Mouse (Mus musculus): ENCODE measurements around the gene Tmem120a. TPM values are rescaled to one million over a fixed set of nuclear protein-coding genes. Genes with fewer than 3 reads are reported as not detected.

The Tmem120a gene
- polyA plus RNA-seq, 1 experiment from 2014 or later: 62.5 TPM

GRCm38 (mm10) chr5:135693281-135693853 is 50.9 kb downstream of the Tmem120a start:
- Histone ChIP-seq H3K4me3 (ENCODE audit: low read depth, low read length) (no peak overlapping the region), H3K27me3 (ENCODE audit: control insufficient read depth, insufficient read depth, low read length) (no peaks in the 10 kb centered on the region), H3K9me3 (ENCODE audit: control insufficient read depth, low read length) (no peaks in the 10 kb centered on the region), H3K4me2 (replicated peaks; ENCODE audit: low read depth, low read length) (no peak overlapping the region), H3K9ac (ENCODE audit: low read depth, low read length) (no peak overlapping the region), H3K36me3 (ENCODE audit: control insufficient read depth, insufficient read depth, low read length) (no peaks in the 10 kb centered on the region), H3K4me1 (replicated peaks; ENCODE audit: control insufficient read depth, insufficient read depth, low read length) (no peaks in the 10 kb centered on the region; the same call in 1 of the 2 replicates), H3K27ac (ENCODE audit: low read depth, low read length) (no peak overlapping the region)
- WGBS: 96% methylated on average over 5 of the region's 5 CpGs
- DNase-seq (ENCODE audit: low spot score): no peak
- no peak for ATAC-seq (ENCODE audit: low FRiP score)

GRCm38 (mm10) chr5:135691266-135691665 is 53.0 kb downstream of the Tmem120a start:
- H3K4me1 ChIP-seq (replicated peaks; ENCODE audit: control insufficient read depth, insufficient read depth, low read length): no peaks in the 10 kb centered on the region; the same call in none of the 2 replicates
- no peak overlapping the region for H3K4me2 ChIP-seq (replicated peaks; ENCODE audit: low read depth, low read length)
- ATAC-seq (ENCODE audit: low FRiP score) (no peak), DNase-seq (ENCODE audit: low spot score) (no peak)
- H3K4me3 ChIP-seq (ENCODE audit: low read depth, low read length): no peak overlapping the region
- H3K9ac ChIP-seq (ENCODE audit: low read depth, low read length): no peak overlapping the region
- H3K9me3 ChIP-seq (ENCODE audit: control insufficient read depth, low read length): no peaks in the 10 kb centered on the region
- H3K36me3 ChIP-seq (ENCODE audit: control insufficient read depth, insufficient read depth, low read length): no peaks in the 10 kb centered on the region
- 93% methylated on average over 4 of the region's 4 CpGs for whole genome bisulfite sequencing
- no peaks in the 10 kb centered on the region for H3K27me3 ChIP-seq (ENCODE audit: control insufficient read depth, insufficient read depth, low read length)
- no peak overlapping the region for H3K27ac ChIP-seq (ENCODE audit: low read depth, low read length)

- no peaks in the 10 kb centered on the region for H3K27me3 ChIP-seq (ENCODE audit: control insufficient read depth, insufficient read depth, low read length)
- no peaks in the 10 kb centered on the region for H3K9me3 ChIP-seq (ENCODE audit: control insufficient read depth, low read length)
- 95% methylated on average over 5 of the region's 5 CpGs for WGBS
- peak overlapping the region; percentile 68 for H3K4me2 ChIP-seq (replicated peaks; ENCODE audit: low read depth, low read length)
- ATAC-seq (ENCODE audit: low FRiP score) (no peak), DNase-seq (ENCODE audit: low spot score) (no peak)
- no peak overlapping the region for H3K27ac ChIP-seq (ENCODE audit: low read depth, low read length)
- no peak overlapping the region for H3K9ac ChIP-seq (ENCODE audit: low read depth, low read length)
- peak overlapping the region; percentile 71; the same call in 1 of the 2 replicates for H3K4me3 ChIP-seq (ENCODE audit: low read depth, low read length)
- no peaks in the 10 kb centered on the region; the same call in none of the 2 replicates for H3K4me1 ChIP-seq (replicated peaks; ENCODE audit: control insufficient read depth, insufficient read depth, low read length)
- H3K36me3 ChIP-seq (ENCODE audit: control insufficient read depth, insufficient read depth, low read length): no peaks in the 10 kb centered on the region
These were observed 53.8 kb downstream of the Tmem120a start for GRCm38 (mm10) chr5:135690401-135690800.

Other genes starting within 250 kb of the Tmem120a start
- gene Hip1, start 199.3 kb downstream of the Tmem120a start, polyA plus RNA-seq (2014; fragmentation: Nextera tagmentation; extraction: Ambion mirVana): 37.6 and 50.0 TPM in 2 replicates
- gene Ccl26, start 180.9 kb downstream of the Tmem120a start, polyA plus RNA-seq (2014; fragmentation: Nextera tagmentation; extraction: Ambion mirVana): not detected in 2 replicates
- 2.0 and 2.7 TPM in 2 replicates for gene Ccl24, start 171.4 kb downstream of the Tmem120a start, polyA plus RNA-seq (2014; fragmentation: Nextera tagmentation; extraction: Ambion mirVana)
- 53.4 and 64.3 TPM in 2 replicates for gene Rhbdd2, start 111.8 kb downstream of the Tmem120a start, polyA plus RNA-seq (2014; fragmentation: Nextera tagmentation; extraction: Ambion mirVana)
- gene Por, start 74.4 kb downstream of the Tmem120a start, polyA plus RNA-seq (2014; fragmentation: Nextera tagmentation; extraction: Ambion mirVana): 63.0 and 73.1 TPM in 2 replicates
- gene Styxl1, start 33.9 kb upstream of the Tmem120a start, polyA plus RNA-seq (2014; fragmentation: Nextera tagmentation; extraction: Ambion mirVana): 0.36 and 0.54 TPM in 2 replicates
- 620 and 621 TPM in 2 replicates for gene Mdh2, start 34.0 kb upstream of the Tmem120a start, polyA plus RNA-seq (2014; fragmentation: Nextera tagmentation; extraction: Ambion mirVana)
- 33.2 and 39.8 TPM in 2 replicates for gene Srrm3, start 62.4 kb upstream of the Tmem120a start, polyA plus RNA-seq (2014; fragmentation: Nextera tagmentation; extraction: Ambion mirVana)
- 16.6 and 26.1 TPM in 2 replicates for gene Hspb1, start 143.5 kb upstream of the Tmem120a start, polyA plus RNA-seq (2014; fragmentation: Nextera tagmentation; extraction: Ambion mirVana)
- 204 and 208 TPM in 2 replicates for gene Ywhag, start 190.2 kb upstream of the Tmem120a start, polyA plus RNA-seq (2014; fragmentation: Nextera tagmentation; extraction: Ambion mirVana)
- gene Ssc4d, start 230.1 kb upstream of the Tmem120a start, polyA plus RNA-seq (2014; fragmentation: Nextera tagmentation; extraction: Ambion mirVana): 1.6 and 2.4 TPM in 2 replicates
- not detected in 2 replicates for gene Zp3, start 235.7 kb upstream of the Tmem120a start, polyA plus RNA-seq (2014; fragmentation: Nextera tagmentation; extraction: Ambion mirVana)